Mouse (Mus musculus) left cerebral cortex, adult 18-20 months (tissue): Measurements from ENCODE around the gene Farp2. TPM values are rescaled to one million over a fixed set of nuclear protein-coding genes. Genes with fewer than 3 reads are reported as not detected.
A peak's percentile ranks its signal among the peaks of the same experiment; 100 is the strongest.
"Not testable (repeated sequence)": the region's sequence is repeated elsewhere in the genome, so short reads cannot be mapped to it uniquely, and the experiment has no call there.

ENCODE experiments used
- DNase-seq, 2 experiments: peaks; one replicate each; pipeline ENCODE4 v3.0.0; 2021 to 2022; ENCODE audit warnings: low spot score in 2 of 2, mixed read lengths in 1 of 2
- total RNA-seq, 2 experiments: library from RNA; stranded (reverse); gene quantifications; 2 replicates each; pipeline ENCODE4 v1.2.3; 2021

Gene Farp2
- total RNA-seq, 2 experiments from 2014 or later = 10.0 to 11.0 TPM

DNA sequence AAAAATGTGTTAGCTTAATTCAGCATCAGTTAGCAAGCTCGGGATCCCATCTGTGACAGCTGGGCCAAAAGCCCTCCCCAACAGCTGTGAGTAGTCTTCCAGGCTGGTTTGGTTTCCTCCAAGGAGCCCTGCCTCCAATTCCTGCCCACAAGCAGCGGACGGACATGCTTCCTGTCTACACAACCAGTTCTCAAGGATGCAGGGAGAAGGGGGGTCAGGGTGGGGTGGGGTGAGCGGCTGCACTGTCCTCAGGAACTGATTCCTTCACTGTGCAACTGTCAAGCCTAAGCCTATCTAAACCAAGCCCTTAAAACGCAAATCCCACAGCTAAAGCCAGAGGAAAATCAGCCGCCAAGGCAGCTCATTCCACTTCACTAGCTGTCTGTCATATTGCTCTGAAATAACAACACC is 122.6 kb downstream of the Farp2 start:
- peak; percentile 34 to 53 for DNase-seq

- peak; percentile 41 to 53 for DNase-seq
Observed at GRCm38 (mm10) chr1:93635091-93635579, 123.3 kb downstream of the Farp2 start.

GRCm38 (mm10) chr1:93635580-93636192 is 123.8 kb downstream of the Farp2 start:
- peak; percentile 99 for DNase-seq

DNA sequence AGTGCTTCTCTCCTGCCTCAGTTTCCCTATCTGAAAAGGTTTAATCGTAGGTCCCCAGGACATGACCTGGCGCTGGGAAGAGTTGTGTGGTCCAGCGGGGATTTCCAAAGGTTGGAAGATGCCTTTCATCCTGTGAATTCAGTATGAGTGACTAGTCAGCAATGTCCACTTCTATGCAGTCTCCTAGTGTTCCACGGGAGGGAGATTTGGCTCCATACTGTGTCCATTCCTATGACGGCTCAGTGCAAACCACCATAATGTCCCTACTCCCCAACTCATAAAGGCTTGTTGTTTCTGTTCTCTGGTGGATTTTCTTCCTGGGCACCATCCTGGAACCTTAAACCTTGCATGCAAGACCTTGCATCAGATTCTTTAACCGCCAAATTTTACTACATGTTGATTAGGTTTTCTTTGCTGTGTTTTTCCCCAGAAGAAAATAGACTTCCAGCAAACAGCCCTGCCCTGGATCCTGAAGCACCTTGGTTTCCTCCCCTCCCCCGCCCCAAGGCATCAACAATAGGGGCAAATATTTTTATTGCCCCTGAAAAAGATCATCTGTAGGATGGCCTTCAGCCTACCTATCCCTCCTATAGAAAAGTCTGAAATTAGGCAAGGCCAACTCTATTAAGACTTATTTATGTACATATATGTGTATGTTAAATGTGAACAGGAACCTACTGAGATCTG is 124.5 kb downstream of the Farp2 start:
- DNase-seq = no peak

DNA sequence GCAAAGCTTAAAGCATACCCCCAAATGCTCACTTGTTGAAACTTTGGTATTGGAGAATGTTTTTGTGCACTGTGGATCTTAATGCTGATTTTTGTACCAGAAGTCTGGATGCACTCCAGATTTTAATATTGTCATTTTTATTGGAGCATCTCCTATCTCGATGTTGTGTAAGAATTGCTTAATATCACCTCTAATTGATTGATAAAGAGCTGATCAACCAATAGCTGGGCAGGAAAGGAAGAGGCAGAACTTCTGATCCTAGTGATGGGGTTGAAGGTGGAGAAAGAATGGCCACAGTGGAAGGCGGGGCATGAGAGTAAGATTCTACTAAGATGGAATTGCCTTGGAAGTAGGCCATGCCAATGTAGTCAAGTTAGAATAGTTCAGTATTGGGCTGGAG is 130.1 kb downstream of the Farp2 start:
- no peak for DNase-seq

- no peak for DNase-seq
Observed at GRCm38 (mm10) chr1:93642692-93643091, 130.8 kb downstream of the Farp2 start.

DNA sequence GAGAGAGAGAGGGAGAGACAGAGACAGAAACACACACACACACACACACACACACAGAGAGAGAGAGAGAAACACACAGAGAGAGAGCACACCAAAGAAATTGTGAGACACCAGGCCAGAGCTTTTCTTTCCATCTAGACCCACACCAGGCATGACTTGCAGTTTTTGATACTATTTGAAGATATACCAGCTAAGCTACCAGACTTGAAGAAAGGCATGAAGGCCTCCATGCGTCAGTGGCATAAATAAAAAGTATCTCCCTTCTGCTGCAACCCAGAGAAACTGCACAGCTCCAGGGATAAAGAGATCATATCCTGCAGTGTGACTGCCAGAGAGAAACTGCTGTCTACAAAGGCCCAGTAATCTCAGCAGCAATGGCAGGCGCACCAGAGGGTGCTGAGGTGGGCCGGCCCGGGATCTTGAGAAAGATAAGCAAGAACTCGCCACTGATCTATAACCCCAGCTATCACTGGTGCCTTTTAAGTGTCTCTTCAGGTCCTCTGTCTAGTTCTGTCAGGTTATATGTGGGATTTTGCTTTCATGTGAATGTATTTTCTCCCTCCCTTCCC is 137.8 kb downstream of the Farp2 start:
- no peak for DNase-seq

DNA sequence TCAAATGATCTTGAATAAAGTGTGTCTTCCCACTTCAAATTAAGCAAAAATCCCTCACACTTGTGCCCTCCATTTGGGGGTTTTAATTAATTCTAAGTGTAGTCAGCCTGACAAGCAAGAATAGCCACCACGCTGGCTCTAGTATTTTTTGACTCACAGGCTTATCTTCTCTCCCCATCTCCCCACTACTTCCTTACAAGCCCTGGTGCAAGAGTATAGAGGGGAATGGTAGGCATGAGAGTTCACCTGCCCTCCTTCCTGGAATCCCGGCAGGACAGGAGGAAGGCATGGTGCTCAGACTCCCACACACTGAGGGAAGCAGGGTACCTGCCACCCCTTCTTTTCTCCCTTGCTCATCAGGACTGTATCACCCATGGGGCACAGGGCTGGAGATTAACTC is 142.4 kb downstream of the Farp2 start:
- no peak for DNase-seq

DNA sequence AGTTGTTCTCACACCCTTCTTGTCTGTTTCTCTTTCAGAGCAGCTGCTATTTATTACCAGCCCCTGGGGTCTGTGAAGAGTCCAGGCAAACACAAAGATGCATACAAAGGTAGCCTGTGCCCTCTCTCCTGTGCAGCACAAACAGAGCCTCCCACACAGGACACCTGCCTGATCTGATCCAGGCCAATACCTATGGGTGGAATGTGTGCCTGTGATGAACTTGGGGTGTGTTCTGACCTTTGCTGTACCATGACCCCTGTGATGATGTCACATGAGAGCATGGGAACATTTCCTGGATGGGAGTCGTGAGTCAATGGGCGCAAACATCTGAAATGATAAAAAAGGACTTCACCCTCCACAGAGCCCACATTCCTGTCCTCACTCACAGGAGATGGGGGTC is 142.9 kb downstream of the Farp2 start:
- no peak for DNase-seq

- no peak for DNase-seq
Observed at GRCm38 (mm10) chr1:93656325-93657024, 144.6 kb downstream of the Farp2 start.

DNA sequence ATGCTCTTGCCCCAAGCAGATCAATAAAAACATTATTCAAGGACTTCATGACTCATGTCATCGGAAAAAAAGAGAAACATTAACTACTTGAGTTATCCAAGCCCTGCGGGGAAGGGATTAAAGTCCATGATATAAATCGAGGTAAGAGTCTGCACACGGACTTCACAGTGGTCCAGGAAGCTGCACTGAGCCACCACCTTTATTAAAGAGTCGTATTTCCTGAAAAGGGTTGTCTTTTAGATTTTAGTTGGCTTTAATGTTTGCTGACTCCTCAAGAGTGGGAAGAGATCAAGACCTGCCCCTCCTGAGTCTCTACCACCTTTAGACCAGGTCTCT is 145.1 kb downstream of the Farp2 start:
- no peak for DNase-seq

- not testable (repeated sequence) for DNase-seq
Observed at GRCm38 (mm10) chr1:93658559-93658958, 146.7 kb downstream of the Farp2 start, which contains the start of gene Stk25. TSS of gene Stk25 (minus strand) at chr1:93658659.

- no peak for DNase-seq
Observed at GRCm38 (mm10) chr1:93667760-93668400, 156.0 kb downstream of the Farp2 start.

DNA sequence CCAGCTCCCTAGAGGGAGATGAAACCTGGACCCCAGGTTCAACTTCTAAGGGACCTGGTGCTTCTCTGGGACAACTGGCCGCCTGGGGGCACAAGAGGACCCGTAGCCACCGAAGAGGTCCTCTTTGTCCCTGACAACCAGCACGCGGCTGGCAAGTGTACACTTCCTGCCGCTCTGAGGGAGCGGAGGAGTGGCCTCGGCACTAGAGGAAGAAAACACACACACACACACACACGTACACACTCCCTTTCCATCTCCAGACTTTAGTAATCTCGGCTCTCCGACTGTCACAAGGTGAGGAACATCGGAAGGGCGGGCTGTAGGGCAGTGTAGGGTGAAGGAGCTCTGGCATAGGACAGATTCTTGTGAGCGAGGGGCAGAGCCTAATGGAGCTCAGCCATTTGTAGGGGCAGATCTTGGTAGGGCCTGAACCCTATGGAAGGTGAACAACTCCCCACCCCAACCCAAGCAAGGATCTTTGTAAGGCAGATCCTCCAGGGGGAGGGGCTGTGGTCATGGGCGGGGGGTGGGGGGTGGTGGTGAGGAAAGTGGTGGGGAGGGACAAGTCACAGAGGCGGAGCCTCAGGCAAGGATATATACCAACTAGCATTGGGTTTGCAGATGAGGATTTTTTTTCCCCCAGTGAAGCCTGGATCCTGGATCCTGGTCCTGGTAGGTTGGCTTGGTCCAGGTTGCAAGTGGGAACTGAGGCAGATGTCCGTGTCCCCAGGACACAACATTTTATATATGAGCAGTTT is 157.1 kb downstream of the Farp2 start:
- peak; percentile 45 to 52 for DNase-seq

GRCm38 (mm10) chr1:93669941-93670340 is 158.1 kb downstream of the Farp2 start:
- DNase-seq = no peak

Other genes starting within 250 kb of the Farp2 start
- 10 to 100 TPM; 18.0 to 19.3 TPM for gene Mterf4, start 206.2 kb upstream of the Farp2 start, total RNA-seq
- 10 to 100 TPM; 82.1 to 87.1 TPM for gene Ppp1r7, start 169.2 kb upstream of the Farp2 start, total RNA-seq
- gene Pask, start 168.6 kb upstream of the Farp2 start, total RNA-seq = 1 to 10 TPM; 5.5 to 6.8 TPM
- under 1 TPM; 0.07 to 0.51 TPM for gene Ano7, start 138.1 kb upstream of the Farp2 start, total RNA-seq
- 100 to 1,000 TPM; 157 to 167 TPM for gene Hdlbp, start 33.3 kb upstream of the Farp2 start, total RNA-seq
- gene Stk25, start 146.6 kb downstream of the Farp2 start, total RNA-seq = 100 to 1,000 TPM; 382 to 398 TPM
- 10 to 100 TPM; 32.2 to 42.8 TPM for gene Bok, start 173.6 kb downstream of the Farp2 start, total RNA-seq
- gene Atg4b, start 239.4 kb downstream of the Farp2 start, total RNA-seq = 10 to 100 TPM; 79.0 to 85.3 TPM
- gene Thap4, start 242.8 kb downstream of the Farp2 start, total RNA-seq = 10 to 100 TPM; 43.5 to 44.2 TPM